Mouse (Mus musculus) liver, postnatal 0 days (tissue): ENCODE results near the gene Tspan18. TPM values are rescaled to one million over a fixed set of nuclear protein-coding genes. Genes with fewer than 3 reads are reported as not detected.

Source experiments
- ATAC-seq: fragments of 200-750 bp; cut with Nextera tagmentation; 2 replicates; pipeline ENCODE4 v1.8.0; 2017; ENCODE audit warnings: mild to moderate bottlenecking, moderate library complexity
- DNase-seq: peaks from one replicate; pipeline ENCODE4 v3.0.0-alpha.2; 2016
- H3K27ac ChIP-seq: fragments of 300-500 bp; sonication (generic); 2 replicates; pipeline ENCODE4 v1.5.1; 2014; ENCODE audit warnings: antibody characterized with exemption, moderate library complexity, mild to moderate bottlenecking, low read depth
- H3K27me3 ChIP-seq: fragments of 300-500 bp; sonication (generic); 2 replicates; pipeline ENCODE4 v1.6.1; 2014; ENCODE audit warnings: low read length, control low read depth, mixed read lengths; ENCODE audit not compliant: insufficient read depth
- H3K36me3 ChIP-seq: fragments of 300-500 bp; sonication (generic); replicated peaks from 2 replicates; pipeline ENCODE4 v1.6.1; 2014; ENCODE audit warnings: mild to moderate bottlenecking, control low read depth, low read length, moderate library complexity, mixed read lengths; ENCODE audit not compliant: insufficient read depth
- H3K4me1 ChIP-seq: fragments of 300-500 bp; sonication (generic); 2 replicates; pipeline ENCODE4 v1.6.1; 2014; ENCODE audit warnings: antibody characterized with exemption, mild to moderate bottlenecking, control low read depth; ENCODE audit not compliant: insufficient read depth
- H3K4me2 ChIP-seq: fragments of 300-500 bp; sonication (generic); 2 replicates; pipeline ENCODE4 v1.6.1; 2014; ENCODE audit warnings: low read depth, mild to moderate bottlenecking, low read length, moderate library complexity, mixed read lengths
- H3K4me3 ChIP-seq: fragments of 300-500 bp; sonication (generic); 2 replicates; pipeline ENCODE4 v1.5.1; 2014; ENCODE audit warnings: low read depth, low read length
- H3K9ac ChIP-seq: fragments of 300-500 bp; sonication (generic); replicated peaks from 2 replicates; pipeline ENCODE4 v1.6.1; 2014; ENCODE audit warnings: mild to moderate bottlenecking, moderate library complexity
- H3K9me3 ChIP-seq: fragments of 300-500 bp; sonication (generic); 2 replicates; pipeline ENCODE4 v1.6.1; 2016; ENCODE audit warnings: mild to moderate bottlenecking, control low read depth, low read length, mixed read lengths
- CTCF ChIP-seq: sonication (generic); IDR thresholded peaks from 2 replicates; pipeline ENCODE4 v1.5.1; 2016; ENCODE audit warnings: antibody characterized with exemption, low read depth
- EP300 ChIP-seq: IDR thresholded peaks from 2 replicates; pipeline ENCODE4 v1.6.1; 2016; ENCODE audit warnings: antibody characterized with exemption, low read depth, mild to moderate bottlenecking
- WGBS: fragments of 180-500 bp; shearing (Covaris S2); extraction: QIAGEN DNeasy Blood & Tissue Kit; methylation state at CpG from one replicate; pipeline ENCODE4 v1.1.7; 2014; ENCODE audit not compliant: insufficient replicate concordance; 5-methylcytosine and 5-hydroxymethylcytosine counted together
- polyA plus RNA-seq: library from polyadenylated mRNA; unstranded; fragments of >200 nt; fragmentation: Nextera tagmentation; extraction: Ambion mirVana; gene quantifications from 2 replicates; pipeline ENCODE4 v1.2.1, GENCODE M21; 2015

Gene Tspan18
- polyA plus RNA-seq, 1 experiment from 2014 or later = 2.6 TPM

DNA sequence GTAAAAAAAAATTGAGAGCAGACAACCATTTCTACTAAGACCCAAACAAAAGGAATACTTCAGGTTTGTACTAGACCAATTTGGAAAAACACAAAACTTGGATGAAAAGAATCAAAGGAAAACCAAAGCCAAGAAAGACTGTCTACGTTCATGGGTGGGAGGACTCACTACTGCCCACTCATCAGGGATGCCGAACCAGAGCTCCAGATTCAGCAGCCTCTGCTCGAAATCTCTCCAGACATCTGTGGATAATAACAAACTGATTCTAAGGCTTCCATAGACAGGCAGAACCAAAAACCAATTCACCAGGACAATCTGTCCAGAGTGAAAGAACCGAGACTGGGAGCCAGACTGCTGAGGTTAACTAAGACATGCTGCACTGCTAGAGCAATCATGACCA lies 27.4 kb downstream of the Tspan18 start:
- Histone ChIP-seq H3K27me3 (no peaks in the 10 kb centered on the region), H3K36me3 (no peaks in the 10 kb centered on the region), H3K4me2 (no peak overlapping the region), H3K4me1 (no peaks in the 10 kb centered on the region), H3K9ac (no peak overlapping the region), H3K4me3 (no peak overlapping the region), H3K27ac (no peak overlapping the region), H3K9me3 (no peaks in the 10 kb centered on the region)
- ATAC-seq (no peak), DNase-seq (no peak)
- WGBS = 69% methylated on average over 4 of the region's 4 CpGs
- TF ChIP-seq EP300 (no peak), CTCF (no peak)

- DNase-seq = no peak
- no peaks in the 10 kb centered on the region for H3K9me3 ChIP-seq
- WGBS = 76% methylated on average over 4 of the region's 4 CpGs
- H3K36me3 ChIP-seq = no peaks in the 10 kb centered on the region
- no peak overlapping the region for H3K9ac ChIP-seq
- H3K4me3 ChIP-seq = no peak overlapping the region
- ATAC-seq = no peak
- H3K27me3 ChIP-seq = no peaks in the 10 kb centered on the region
- H3K27ac ChIP-seq = peak overlapping the region; percentile 39; the same call in 1 of the 2 replicates
- no peaks in the 10 kb centered on the region for H3K4me1 ChIP-seq
- H3K4me2 ChIP-seq = no peak overlapping the region
- no peak for TF ChIP-seq CTCF
- no peak for TF ChIP-seq EP300
These were observed 30.1 kb downstream of the Tspan18 start for GRCm38 (mm10) chr2:93304273-93304634.

DNA sequence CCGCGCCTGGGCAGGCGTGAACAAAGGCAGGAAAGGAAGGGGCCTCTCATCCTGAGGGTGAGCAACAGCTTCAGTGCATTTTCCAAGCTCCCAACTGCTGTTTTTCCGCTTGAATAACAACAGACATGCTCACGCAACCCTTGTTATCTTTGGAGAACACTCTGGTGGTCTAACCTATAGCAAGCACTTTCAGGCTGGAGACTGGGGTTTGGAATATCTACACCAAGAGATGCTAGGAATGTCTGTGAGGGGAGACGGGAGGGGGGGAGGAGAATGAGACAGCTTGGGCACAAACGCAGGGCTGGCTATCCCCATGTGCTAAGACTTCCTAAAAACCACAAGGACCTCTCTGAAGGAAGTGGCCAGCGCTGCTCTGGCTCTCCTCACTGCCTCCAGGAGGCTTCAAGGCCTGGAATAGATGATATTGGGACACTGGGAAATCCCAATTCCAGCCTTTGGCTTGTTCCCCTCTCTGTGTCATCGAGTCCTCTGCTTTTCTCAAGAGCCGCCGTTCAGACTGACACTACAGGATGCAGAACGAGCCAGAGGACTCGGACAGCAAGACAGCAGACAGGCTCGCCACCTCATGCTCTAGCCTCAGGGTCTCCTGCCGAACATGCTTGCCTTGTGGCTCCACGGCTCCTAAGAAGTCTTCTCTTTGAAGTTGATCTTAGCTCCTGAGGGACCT lies 30.6 kb downstream of the Tspan18 start:
- DNase-seq (no peak), ATAC-seq (peak; percentile 61)
- Histone ChIP-seq H3K27me3 (no peaks in the 10 kb centered on the region), H3K9ac (no peak overlapping the region), H3K4me1 (no peaks in the 10 kb centered on the region), H3K4me2 (no peak overlapping the region), H3K9me3 (no peaks in the 10 kb centered on the region), H3K36me3 (no peaks in the 10 kb centered on the region), H3K27ac (peak overlapping the region; percentile 39; the same call in 1 of the 2 replicates), H3K4me3 (no peak overlapping the region)
- TF ChIP-seq EP300 (no peak), CTCF (no peak)
- 39% methylated on average over 16 of the region's 16 CpGs for WGBS

DNA sequence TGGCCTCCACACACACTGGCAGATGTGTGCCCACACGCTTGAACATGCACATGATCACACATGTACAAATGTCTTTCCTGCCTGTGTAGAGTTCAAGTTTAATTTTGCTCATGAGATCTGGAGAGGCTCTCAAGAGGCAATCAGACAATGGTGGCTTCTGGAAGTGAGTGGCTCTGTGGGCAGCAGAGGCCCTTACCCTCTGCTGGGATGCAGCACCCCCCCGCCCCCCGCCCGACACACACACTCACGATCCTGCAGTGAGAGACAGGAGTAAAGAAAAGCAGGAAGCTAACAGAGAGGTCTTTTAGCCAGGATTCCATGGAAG lies 31.1 kb downstream of the Tspan18 start:
- ATAC-seq (no peak), DNase-seq (no peak)
- Histone ChIP-seq H3K27me3 (no peaks in the 10 kb centered on the region), H3K4me2 (no peak overlapping the region), H3K9ac (no peak overlapping the region), H3K27ac (no peak overlapping the region), H3K4me1 (no peaks in the 10 kb centered on the region), H3K4me3 (no peak overlapping the region), H3K36me3 (no peaks in the 10 kb centered on the region), H3K9me3 (no peaks in the 10 kb centered on the region)
- TF ChIP-seq EP300 (no peak), CTCF (no peak)
- 66% methylated on average over 5 of the region's 5 CpGs for WGBS

DNA sequence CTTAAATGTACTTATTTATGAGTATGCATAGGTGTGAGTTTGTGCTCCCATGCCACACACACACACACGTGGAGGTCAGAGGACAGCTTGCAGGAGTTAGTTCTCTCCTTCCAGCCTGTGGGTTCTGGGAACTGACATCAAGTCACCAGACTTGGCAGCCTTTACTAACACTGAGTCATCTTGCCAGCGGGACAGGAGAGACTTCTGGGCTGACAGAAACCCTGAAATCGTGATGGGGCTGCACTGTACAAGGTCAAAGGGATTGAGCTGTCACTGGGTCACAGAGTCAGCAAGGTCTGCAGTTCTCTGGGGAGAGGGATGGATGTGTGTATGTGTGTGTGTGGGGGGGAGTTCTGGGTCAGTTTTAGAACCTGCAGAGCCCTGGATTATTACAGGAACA lies 36.6 kb downstream of the Tspan18 start:
- ATAC-seq (no peak), DNase-seq (no peak)
- no peaks in the 10 kb centered on the region for H3K27me3 ChIP-seq
- H3K4me1 ChIP-seq = no peaks in the 10 kb centered on the region
- TF ChIP-seq CTCF (no peak), EP300 (no peak)
- H3K27ac ChIP-seq = no peak overlapping the region
- WGBS = 54% methylated on average over 3 of the region's 3 CpGs
- H3K9me3 ChIP-seq = no peaks in the 10 kb centered on the region
- no peak overlapping the region for H3K9ac ChIP-seq
- no peak overlapping the region for H3K4me2 ChIP-seq
- no peaks in the 10 kb centered on the region for H3K36me3 ChIP-seq
- H3K4me3 ChIP-seq = no peak overlapping the region

DNA sequence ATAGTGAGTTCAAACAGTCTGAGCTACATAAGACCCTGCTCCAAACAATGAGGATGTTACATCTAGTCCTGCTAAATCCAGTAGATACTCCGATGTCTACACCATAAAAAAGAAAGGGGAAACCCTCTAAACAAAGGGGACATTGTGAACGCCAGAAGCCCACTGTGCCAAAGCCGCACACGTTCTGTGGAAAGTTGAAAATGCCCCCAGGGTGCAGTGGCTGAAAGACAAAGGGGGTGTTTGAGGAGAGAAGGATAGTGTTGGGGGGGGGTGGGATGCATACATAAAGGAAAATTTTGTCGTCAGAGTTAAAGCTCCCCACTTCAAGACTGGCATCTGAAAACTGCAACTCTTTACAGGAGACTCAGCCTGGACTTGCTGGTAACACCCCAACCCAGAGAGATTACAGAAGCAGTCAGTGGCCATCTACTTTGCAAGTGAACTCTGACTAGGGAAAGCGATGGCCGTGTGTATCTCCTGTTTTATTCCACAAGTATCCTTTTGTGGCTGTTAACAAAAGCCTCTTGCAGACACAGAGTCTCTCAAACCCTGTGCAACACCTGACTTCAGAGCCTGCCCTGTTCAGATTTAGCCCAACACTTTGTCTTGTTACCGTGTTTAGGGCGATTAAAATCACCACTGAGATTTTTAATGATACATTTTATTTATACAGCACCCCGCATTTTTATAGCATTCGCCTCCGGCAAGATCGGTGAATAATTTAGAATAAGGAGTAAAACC lies 42.9 kb downstream of the Tspan18 start:
- WGBS = 84% methylated on average over 13 of the region's 13 CpGs
- DNase-seq = no peak

More for the DNA sequence above, 42.9 kb downstream of the Tspan18 start:
- Histone ChIP-seq H3K27ac (no peak overlapping the region), H3K4me2 (no peak overlapping the region), H3K9me3 (no peaks in the 10 kb centered on the region), H3K4me3 (no peak overlapping the region), H3K36me3 (no peaks in the 10 kb centered on the region), H3K4me1 (no peaks in the 10 kb centered on the region), H3K27me3 (no peaks in the 10 kb centered on the region), H3K9ac (no peak overlapping the region)
- TF ChIP-seq CTCF (no peak), EP300 (no peak)
- ATAC-seq = no peak
